Mouse (Mus musculus) forebrain, embryonic 11.5 days (tissue): Measurements from ENCODE around the gene 2810459M11Rik. TPM values are rescaled to one million over a fixed set of nuclear protein-coding genes. Genes with fewer than 3 reads are reported as not detected.
"Not testable (repeated sequence)": the region's sequence is repeated elsewhere in the genome, so short reads cannot be mapped to it uniquely, and the experiment has no call there.

ENCODE experiments used
- ATAC-seq: fragments of 200-750 bp; cut with Nextera tagmentation; replicated peaks from 2 replicates; pipeline ENCODE4 v1.8.0; 2017; ENCODE audit warnings: moderate TSS enrichment; ENCODE audit not compliant: low FRiP score
- DNase-seq: peaks from one replicate; pipeline ENCODE4 v3.0.0-alpha.2; 2017; ENCODE audit warnings: low spot score
- H3K27ac ChIP-seq: fragments of 300-500 bp; sonication (generic); 2 replicates; pipeline ENCODE4 v1.5.1; 2014; ENCODE audit warnings: low read depth, low read length
- H3K27me3 ChIP-seq: fragments of 300-500 bp; sonication (generic); 2 replicates; pipeline ENCODE4 v1.6.1; 2014; ENCODE audit warnings: mild to moderate bottlenecking, low read length, mixed read lengths; ENCODE audit not compliant: control insufficient read depth, insufficient read depth
- H3K36me3 ChIP-seq: fragments of 300-500 bp; sonication (generic); 2 replicates; pipeline ENCODE4 v1.6.1; 2014; ENCODE audit warnings: mild to moderate bottlenecking, low read length, moderate library complexity, mixed read lengths; ENCODE audit not compliant: control insufficient read depth, insufficient read depth
- H3K4me1 ChIP-seq: fragments of 300-500 bp; sonication (generic); replicated peaks from 2 replicates; pipeline ENCODE4 v1.6.1; 2014; ENCODE audit warnings: low read length, mixed read lengths; ENCODE audit not compliant: control insufficient read depth, insufficient read depth
- H3K4me2 ChIP-seq: fragments of 300-500 bp; sonication (generic); 2 replicates; pipeline ENCODE4 v1.6.1; 2014; ENCODE audit warnings: low read depth, mild to moderate bottlenecking, low read length, moderate library complexity, mixed read lengths; ENCODE audit not compliant: severe bottlenecking
- H3K4me3 ChIP-seq: fragments of 300-500 bp; sonication (generic); 2 replicates; pipeline ENCODE4 v1.5.1; 2014; ENCODE audit warnings: low read depth, low read length
- H3K9ac ChIP-seq: fragments of 300-500 bp; sonication (generic); 2 replicates; pipeline ENCODE4 v1.6.1; 2014; ENCODE audit warnings: low read length
- H3K9me3 ChIP-seq: fragments of 300-500 bp; sonication (generic); 2 replicates; pipeline ENCODE4 v1.6.1; 2016; ENCODE audit warnings: low read length, mixed read lengths; ENCODE audit not compliant: control insufficient read depth
- WGBS: fragments of 180-500 bp; shearing (Covaris S2); extraction: QIAGEN DNeasy Blood & Tissue Kit; methylation state at CpG from one replicate; pipeline ENCODE4 v1.1.7; 2014; 5-methylcytosine and 5-hydroxymethylcytosine counted together
- polyA plus RNA-seq: library from polyadenylated mRNA; unstranded; fragments of >200 nt; fragmentation: Nextera tagmentation; extraction: Ambion mirVana; gene quantifications from 2 replicates; pipeline ENCODE4 v1.2.1, GENCODE M21; 2014

Gene 2810459M11Rik
- 0.07 and 0.36 TPM in 2 replicates for polyA plus RNA-seq

- Histone ChIP-seq H3K27ac (no peak within 1 kb of the TSS), H3K9me3 (no peaks in the 10 kb centered on the region), H3K4me1 (no peaks in the 10 kb centered on the region; the same call in 1 of the 2 replicates), H3K4me2 (peak within 1 kb of the TSS; percentile 97), H3K4me3 (peak within 1 kb of the TSS; percentile 50), H3K27me3 (peaks cover 29% of the 10 kb centered on the region), H3K36me3 (no peaks in the 10 kb centered on the region), H3K9ac (peak within 1 kb of the TSS; percentile 56)
- ATAC-seq = peak; percentile 81
- WGBS = under 1% methylated on average over 92 of the region's 110 CpGs
- DNase-seq = peak; percentile 77
These were observed at the start of gene 2810459M11Rik for GRCm38 (mm10) chr1:86045848-86046805. Gene 2810459M11Rik, plus strand, starts transcription at chr1:86045863.

- Histone ChIP-seq H3K4me3 (no peak overlapping the region), H3K36me3 (no peaks in the 10 kb centered on the region), H3K4me1 (no peaks in the 10 kb centered on the region), H3K27me3 (no peaks in the 10 kb centered on the region), H3K27ac (no peak overlapping the region), H3K9ac (no peak overlapping the region), H3K4me2 (no peak overlapping the region), H3K9me3 (no peaks in the 10 kb centered on the region)
- no peak for ATAC-seq
- 97% methylated on average over 1 of the region's 1 CpGs for WGBS
- no peak for DNase-seq
These were observed 48.4 kb upstream of the 2810459M11Rik start for GRCm38 (mm10) chr1:85997221-85997620.

GRCm38 (mm10) chr1:85998012-85998411, 47.7 kb upstream of the 2810459M11Rik start:
- 87% methylated on average over 4 of the region's 4 CpGs for WGBS
- Histone ChIP-seq H3K9ac (no peak overlapping the region), H3K4me2 (no peak overlapping the region), H3K9me3 (no peaks in the 10 kb centered on the region), H3K36me3 (no peaks in the 10 kb centered on the region), H3K4me1 (no peaks in the 10 kb centered on the region), H3K4me3 (no peak overlapping the region), H3K27me3 (no peaks in the 10 kb centered on the region), H3K27ac (no peak overlapping the region)
- no peak for DNase-seq
- no peak for ATAC-seq

- Histone ChIP-seq H3K4me1 (no peaks in the 10 kb centered on the region), H3K4me3 (no peak overlapping the region), H3K27ac (no peak overlapping the region), H3K4me2 (no peak overlapping the region), H3K27me3 (no peaks in the 10 kb centered on the region), H3K9me3 (no peaks in the 10 kb centered on the region), H3K9ac (no peak overlapping the region), H3K36me3 (no peaks in the 10 kb centered on the region)
- 86% methylated on average over 18 of the region's 18 CpGs for WGBS
- DNase-seq = no peak
- no peak for ATAC-seq
These were observed 45.7 kb upstream of the 2810459M11Rik start for GRCm38 (mm10) chr1:85999853-86000570.

GRCm38 (mm10) chr1:86005540-86005939, 40.1 kb upstream of the 2810459M11Rik start:
- WGBS = 91% methylated on average over 10 of the region's 10 CpGs
- ATAC-seq = no peak
- no peak overlapping the region for H3K27ac ChIP-seq

GRCm38 (mm10) chr1:86006040-86006439, 39.6 kb upstream of the 2810459M11Rik start:
- no peak for DNase-seq
- Histone ChIP-seq H3K4me3 (no peak overlapping the region), H3K9ac (no peak overlapping the region), H3K27ac (no peak overlapping the region), H3K27me3 (no peaks in the 10 kb centered on the region), H3K36me3 (no peaks in the 10 kb centered on the region), H3K4me1 (0 out of 2 replicates have a peak, but pooled peaks cover 3% of the 10 kb centered on the region), H3K4me2 (no peak overlapping the region), H3K9me3 (no peaks in the 10 kb centered on the region)
- 87% methylated on average over 6 of the region's 6 CpGs for WGBS
- ATAC-seq = no peak

More at GRCm38 (mm10) chr1:86005540-86005939, 40.1 kb upstream of the 2810459M11Rik start:
- no peak overlapping the region for H3K4me2 ChIP-seq
- no peaks in the 10 kb centered on the region for H3K9me3 ChIP-seq
- peak; percentile 19 for DNase-seq
- H3K4me3 ChIP-seq = no peak overlapping the region
- H3K4me1 ChIP-seq = 0 out of 2 replicates have a peak, but pooled peaks cover 3% of the 10 kb centered on the region
- no peak overlapping the region for H3K9ac ChIP-seq
- no peaks in the 10 kb centered on the region for H3K27me3 ChIP-seq
- no peaks in the 10 kb centered on the region for H3K36me3 ChIP-seq

- 2% methylated on average over 7 of the region's 7 CpGs for WGBS
- H3K27me3 ChIP-seq = no peaks in the 10 kb centered on the region
- DNase-seq = peak; percentile 93
- no peak overlapping the region for H3K27ac ChIP-seq
- no peak overlapping the region for H3K4me3 ChIP-seq
- H3K4me2 ChIP-seq = no peak overlapping the region
- H3K9ac ChIP-seq = no peak overlapping the region
- no peaks in the 10 kb centered on the region for H3K9me3 ChIP-seq
- H3K36me3 ChIP-seq = no peaks in the 10 kb centered on the region
- 0 out of 2 replicates have a peak, but pooled peaks cover 3% of the 10 kb centered on the region for H3K4me1 ChIP-seq
- ATAC-seq = peak; percentile 80; the same call in 1 of the 2 replicates
These were observed 37.9 kb upstream of the 2810459M11Rik start for GRCm38 (mm10) chr1:86007778-86008177.

- peaks cover 14% of the 10 kb centered on the region for H3K27me3 ChIP-seq
- not testable (repeated sequence) for H3K4me2 ChIP-seq, H3K9me3 ChIP-seq, DNase-seq, ATAC-seq, H3K4me1 ChIP-seq, H3K36me3 ChIP-seq, H3K9ac ChIP-seq, H3K4me3 ChIP-seq, H3K27ac ChIP-seq
- 93% methylated on average over 9 of the region's 9 CpGs for WGBS
These were observed 29.9 kb upstream of the 2810459M11Rik start for GRCm38 (mm10) chr1:86015758-86016157.
